Mouse (Mus musculus) hindbrain, embryonic 11.5 days (tissue): ENCODE results near the gene Gm28230. TPM values are rescaled to one million over a fixed set of nuclear protein-coding genes. Genes with fewer than 3 reads are reported as not detected.

ENCODE experiments used
- ATAC-seq: fragments of 200-750 bp; cut with Nextera tagmentation; 2 replicates; pipeline ENCODE4 v1.8.0; 2017; ENCODE audit warnings: mild to moderate bottlenecking, moderate TSS enrichment, moderate library complexity; ENCODE audit not compliant: low FRiP score
- DNase-seq: peaks from one replicate; pipeline ENCODE4 v3.0.0-alpha.2; 2015; ENCODE audit warnings: low spot score
- H3K27ac ChIP-seq: fragments of 300-500 bp; sonication (generic); 2 replicates; pipeline ENCODE4 v1.5.1; 2014; ENCODE audit warnings: mild to moderate bottlenecking, low read depth, low read length
- H3K27me3 ChIP-seq: fragments of 300-500 bp; sonication (generic); 2 replicates; pipeline ENCODE4 v1.6.1; 2014; ENCODE audit warnings: mild to moderate bottlenecking, low read length, moderate library complexity, mixed read lengths; ENCODE audit not compliant: control insufficient read depth, insufficient read depth
- H3K36me3 ChIP-seq: fragments of 300-500 bp; sonication (generic); 2 replicates; pipeline ENCODE4 v1.6.1; 2014; ENCODE audit warnings: mild to moderate bottlenecking, low read length, moderate library complexity, mixed read lengths; ENCODE audit not compliant: control insufficient read depth, insufficient read depth
- H3K4me1 ChIP-seq: fragments of 300-500 bp; sonication (generic); replicated peaks from 2 replicates; pipeline ENCODE4 v1.6.1; 2014; ENCODE audit warnings: low read length, mixed read lengths; ENCODE audit not compliant: control insufficient read depth, insufficient read depth
- H3K4me2 ChIP-seq: fragments of 300-500 bp; sonication (generic); replicated peaks from 2 replicates; pipeline ENCODE4 v1.6.1; 2014; ENCODE audit warnings: mild to moderate bottlenecking, low read depth, low read length
- H3K4me3 ChIP-seq: fragments of 300-500 bp; sonication (generic); 2 replicates; pipeline ENCODE4 v1.5.1; 2014; ENCODE audit warnings: low read depth, low read length
- H3K9ac ChIP-seq: fragments of 300-500 bp; sonication (generic); 2 replicates; pipeline ENCODE4 v1.6.1; 2014; ENCODE audit warnings: low read depth, low read length
- H3K9me3 ChIP-seq: fragments of 300-500 bp; sonication (generic); 2 replicates; pipeline ENCODE4 v1.6.1; 2016; ENCODE audit warnings: low read length; ENCODE audit not compliant: control insufficient read depth
- WGBS: fragments of 180-500 bp; shearing (Covaris S2); extraction: QIAGEN DNeasy Blood & Tissue Kit; methylation state at CpG from one replicate; pipeline ENCODE4 v1.1.7; 2014; 5-methylcytosine and 5-hydroxymethylcytosine counted together
- polyA plus RNA-seq: library from polyadenylated mRNA; unstranded; fragments of >200 nt; fragmentation: Nextera tagmentation; extraction: Ambion mirVana; gene quantifications from 2 replicates; pipeline ENCODE4 v1.2.1, GENCODE M21; 2014

Gm28230 gene
- polyA plus RNA-seq, 1 experiment from 2014 or later: 0.73 TPM

DNA sequence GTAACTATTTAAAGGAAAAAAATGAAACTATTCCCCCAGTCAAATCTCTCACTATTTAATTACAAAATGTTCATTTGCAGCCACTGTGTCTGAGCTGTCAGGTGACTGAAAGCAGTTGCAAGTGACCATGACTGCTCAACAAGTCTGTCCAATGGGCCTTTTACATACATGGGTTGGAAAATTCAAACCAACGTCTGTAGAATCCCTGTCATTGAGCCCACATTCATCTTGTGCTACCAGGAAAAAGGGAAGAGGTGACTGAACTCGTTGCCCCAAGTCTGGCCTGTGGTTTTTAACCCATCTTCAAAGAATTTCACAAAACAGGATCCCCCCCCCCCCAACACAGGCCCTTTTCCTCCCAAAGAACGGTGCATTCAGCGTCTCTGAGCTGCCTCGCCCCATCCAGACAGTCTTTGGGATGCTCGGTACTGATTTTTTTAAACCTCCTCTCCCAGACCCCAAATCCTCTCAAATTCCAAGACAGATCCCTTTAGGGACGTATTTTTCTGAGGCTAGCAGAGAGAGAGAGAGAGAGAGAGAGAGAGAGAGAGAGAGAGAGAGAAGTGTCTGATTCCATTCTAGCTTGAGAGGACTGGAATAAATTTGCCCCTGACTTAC lies 30.6 kb upstream of the Gm28230 start:
- Histone ChIP-seq H3K9ac (no peak overlapping the region), H3K4me1 (peaks cover 10% of the 10 kb centered on the region), H3K27ac (no peak overlapping the region), H3K4me2 (no peak overlapping the region), H3K9me3 (no peaks in the 10 kb centered on the region), H3K36me3 (no peaks in the 10 kb centered on the region), H3K4me3 (no peak overlapping the region), H3K27me3 (peaks cover 100% of the 10 kb centered on the region)
- 5% methylated on average over 7 of the region's 7 CpGs for WGBS
- ATAC-seq (no peak), DNase-seq (no peak)

DNA sequence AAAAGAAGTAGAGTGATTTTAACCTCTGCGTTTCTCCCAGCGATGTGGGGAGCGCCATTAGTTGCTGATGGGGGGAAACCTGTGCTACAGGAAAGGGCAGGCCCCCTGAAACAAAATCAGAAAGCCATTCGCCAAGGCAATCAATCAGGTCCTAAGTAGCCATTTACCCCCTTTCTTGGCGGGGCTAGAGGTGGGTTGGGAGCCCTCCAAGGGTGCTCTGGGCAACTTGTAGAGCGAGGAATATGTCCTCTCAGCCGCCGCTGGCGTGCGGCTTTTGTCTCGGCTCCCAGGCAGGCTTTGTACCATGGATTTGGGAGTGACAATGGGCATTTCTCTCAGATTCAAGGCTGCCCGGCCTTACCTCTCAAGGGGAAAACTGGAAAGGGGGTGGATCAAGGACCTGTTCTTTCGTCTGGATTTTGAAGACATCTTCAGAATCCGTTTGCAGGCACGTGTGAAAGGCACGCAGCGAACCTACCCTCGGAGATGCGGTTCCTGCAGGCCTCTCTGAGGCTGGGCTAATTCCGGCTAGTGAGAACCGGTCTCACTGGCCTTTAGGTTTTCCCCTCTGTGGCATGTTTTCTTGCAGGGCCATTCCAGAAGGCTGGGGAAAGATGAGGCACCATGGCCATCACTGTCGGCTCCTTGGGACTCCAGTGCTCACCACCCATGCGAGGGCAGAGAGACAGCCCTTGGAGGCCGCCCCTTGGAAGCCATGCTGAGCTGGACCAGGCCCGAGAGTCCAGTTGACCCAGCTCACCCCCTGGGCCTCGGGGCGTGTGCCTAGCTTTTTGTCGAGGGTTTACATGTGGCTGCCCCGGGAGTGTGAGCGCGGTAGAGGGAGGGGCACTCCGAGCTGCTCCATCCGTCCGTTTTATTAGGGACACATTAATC lies 29.8 kb upstream of the Gm28230 start:
- no peak overlapping the region for H3K27ac ChIP-seq
- no peak overlapping the region for H3K4me3 ChIP-seq
- H3K4me2 ChIP-seq: no peak overlapping the region
- H3K36me3 ChIP-seq: no peaks in the 10 kb centered on the region
- no peak overlapping the region for H3K9ac ChIP-seq
- H3K4me1 ChIP-seq: peaks cover 10% of the 10 kb centered on the region
- no peak for ATAC-seq
- 2% methylated on average over 34 of the region's 34 CpGs for WGBS
- peaks cover 98% of the 10 kb centered on the region for H3K27me3 ChIP-seq
- no peak for DNase-seq
- H3K9me3 ChIP-seq: no peaks in the 10 kb centered on the region

DNA sequence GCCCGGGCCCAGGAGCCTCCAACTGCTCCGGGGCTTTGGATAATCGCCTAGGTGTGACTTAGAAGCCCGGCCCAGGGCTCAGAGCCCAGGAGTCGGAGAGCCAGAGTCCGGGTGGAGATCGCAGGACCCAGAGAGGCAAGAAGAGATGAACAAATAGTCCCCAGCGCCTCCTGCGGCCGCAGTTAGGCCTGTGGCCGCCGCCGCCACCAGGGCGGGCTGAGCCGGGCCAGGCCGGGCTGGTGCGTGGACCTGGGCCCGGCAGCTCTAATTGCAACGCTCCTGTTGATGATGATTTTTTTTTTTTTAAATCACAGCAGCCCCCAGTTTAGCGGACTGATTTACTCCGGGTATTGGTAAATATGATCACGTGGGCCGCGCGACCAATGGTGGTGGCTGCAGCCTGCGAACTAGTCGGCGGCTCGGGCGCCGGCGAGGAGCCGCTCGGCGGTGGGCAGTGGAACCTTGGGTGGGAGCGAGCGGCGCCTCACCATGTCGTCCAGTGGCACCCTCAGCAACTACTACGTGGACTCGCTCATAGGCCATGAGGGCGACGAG lies 28.9 kb upstream of the Gm28230 start, which contains the start of gene Hoxd9:
Gene Hoxd9 (plus strand): TSS at position 161 of the 555 bp plus-strand sequence.
- ATAC-seq (peak; percentile 70), DNase-seq (no peak)

DNA sequence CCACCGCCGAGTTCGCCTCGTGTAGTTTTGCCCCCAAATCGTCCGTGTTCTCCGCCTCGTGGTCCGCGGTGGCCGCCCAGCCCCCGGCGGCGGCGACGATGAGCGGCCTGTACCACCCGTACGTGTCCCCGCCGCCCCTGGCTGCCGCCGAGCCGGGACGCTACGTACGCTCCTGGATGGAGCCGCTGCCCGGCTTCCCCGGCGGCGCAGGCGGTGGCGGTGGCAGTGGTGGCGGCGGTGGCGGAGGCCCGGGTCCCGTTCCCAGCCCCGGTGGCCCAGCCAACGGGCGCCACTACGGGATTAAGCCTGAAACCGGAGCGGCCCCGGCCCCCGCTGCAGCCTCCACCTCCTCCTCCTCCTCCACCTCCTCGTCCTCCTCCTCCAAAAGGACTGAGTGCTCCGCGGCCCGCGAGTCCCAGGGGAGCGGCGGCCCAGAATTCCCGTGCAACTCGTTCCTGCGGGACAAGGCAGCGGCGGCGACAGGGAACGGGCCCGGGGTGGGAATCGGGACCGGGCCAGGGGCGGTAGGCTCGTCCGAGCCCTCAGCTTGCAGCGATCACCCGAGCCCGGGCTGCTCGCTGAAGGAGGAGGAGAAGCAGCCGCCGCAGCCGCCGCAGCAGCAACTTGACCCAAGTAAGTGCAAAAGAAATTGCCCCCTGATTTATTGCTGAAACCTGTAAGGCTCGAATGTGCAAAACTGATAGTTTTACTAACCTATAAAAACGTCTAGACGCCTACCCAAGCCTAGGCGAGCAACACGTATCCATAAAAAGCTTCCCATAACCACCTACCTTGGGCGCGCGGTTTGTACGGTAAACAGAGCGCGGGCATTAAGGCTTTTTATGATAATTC lies 28.1 kb upstream of the Gm28230 start:
- Histone ChIP-seq H3K9ac (no peak overlapping the region), H3K36me3 (no peaks in the 10 kb centered on the region), H3K27ac (no peak overlapping the region), H3K4me3 (peak overlapping the region; percentile 30), H3K9me3 (no peaks in the 10 kb centered on the region), H3K4me1 (peaks cover 7% of the 10 kb centered on the region), H3K27me3 (peaks cover 92% of the 10 kb centered on the region), H3K4me2 (peak overlapping the region; percentile 39)
- under 1% methylated on average over 80 of the region's 86 CpGs for WGBS
- ATAC-seq (peak; percentile 68), DNase-seq (no peak)

More for the DNA sequence above, 28.9 kb upstream of the Gm28230 start, which contains the start of gene Hoxd9:
- peaks cover 7% of the 10 kb centered on the region for H3K4me1 ChIP-seq
- H3K4me2 ChIP-seq: peak within 1 kb of the TSS; percentile 39
- H3K36me3 ChIP-seq: no peaks in the 10 kb centered on the region
- peaks cover 93% of the 10 kb centered on the region for H3K27me3 ChIP-seq
- peak within 1 kb of the TSS; percentile 30 for H3K4me3 ChIP-seq
- no peak within 1 kb of the TSS for H3K27ac ChIP-seq
- no peaks in the 10 kb centered on the region for H3K9me3 ChIP-seq
- H3K9ac ChIP-seq: no peak within 1 kb of the TSS
- WGBS: under 1% methylated on average over 41 of the region's 43 CpGs

DNA sequence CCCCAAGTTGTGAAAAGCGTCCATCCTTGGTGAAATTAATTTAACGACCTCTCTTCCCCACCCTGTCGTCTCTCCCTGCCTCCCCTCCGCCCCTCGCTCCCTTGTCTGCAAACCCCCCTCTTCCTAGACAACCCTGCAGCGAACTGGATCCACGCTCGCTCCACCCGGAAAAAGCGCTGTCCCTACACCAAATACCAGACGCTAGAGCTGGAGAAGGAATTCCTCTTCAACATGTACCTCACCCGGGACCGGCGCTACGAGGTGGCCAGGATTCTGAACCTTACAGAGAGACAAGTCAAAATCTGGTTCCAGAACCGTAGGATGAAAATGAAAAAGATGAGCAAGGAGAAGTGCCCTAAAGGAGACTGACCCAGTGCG lies 27.5 kb upstream of the Gm28230 start:
- peaks cover 92% of the 10 kb centered on the region for H3K27me3 ChIP-seq
- H3K4me3 ChIP-seq: no peak overlapping the region
- H3K9me3 ChIP-seq: no peaks in the 10 kb centered on the region
- H3K36me3 ChIP-seq: no peaks in the 10 kb centered on the region
- H3K27ac ChIP-seq: no peak overlapping the region
- DNase-seq (no peak), ATAC-seq (no peak)
- peaks cover 7% of the 10 kb centered on the region for H3K4me1 ChIP-seq
- 2% methylated on average over 17 of the region's 17 CpGs for WGBS
- no peak overlapping the region for H3K9ac ChIP-seq
- H3K4me2 ChIP-seq: no peak overlapping the region

DNA sequence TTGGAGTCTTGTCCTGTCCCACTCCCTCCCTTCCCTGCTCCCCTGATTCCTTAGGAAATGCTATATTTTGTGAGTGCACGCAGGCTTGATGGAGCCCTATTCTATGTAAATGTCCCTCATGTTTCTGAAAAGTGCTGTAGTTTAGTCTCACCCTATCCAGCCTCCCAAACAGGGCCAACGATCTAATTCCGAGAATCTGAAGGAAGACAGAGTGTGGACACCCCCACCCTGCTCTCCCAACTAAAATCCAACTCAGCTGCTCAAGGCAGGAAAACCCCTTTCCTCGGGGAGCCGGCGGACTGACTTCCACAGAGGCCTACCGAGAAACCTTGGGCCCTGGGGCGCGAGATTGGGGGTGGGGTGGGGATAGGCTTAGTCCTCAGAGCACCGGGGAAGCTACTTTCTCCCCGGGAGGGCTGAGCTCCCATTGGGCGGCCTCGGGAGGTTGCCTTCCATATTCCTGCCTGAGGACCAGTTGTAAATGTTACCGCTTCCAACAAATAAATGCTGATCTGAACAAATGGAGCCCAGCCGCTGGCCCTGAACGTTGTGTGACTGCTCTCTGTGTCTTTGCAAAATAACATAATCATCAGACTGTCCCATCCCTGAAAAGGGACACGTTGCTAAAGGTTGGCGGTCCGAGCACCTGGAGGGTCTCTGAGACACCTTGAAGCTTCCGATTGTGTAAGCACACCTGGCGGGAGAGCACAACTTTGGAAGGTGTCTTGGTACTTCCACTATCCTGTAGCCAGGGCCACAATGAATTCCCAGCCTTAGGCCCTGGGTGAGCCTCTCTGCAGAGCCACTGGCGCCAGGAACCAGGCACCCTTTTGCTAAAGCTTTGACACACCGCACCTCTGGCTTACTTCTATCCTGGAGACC lies 26.6 kb upstream of the Gm28230 start:
- H3K4me3 ChIP-seq: no peak overlapping the region
- no peak overlapping the region for H3K4me2 ChIP-seq
- peaks cover 92% of the 10 kb centered on the region for H3K27me3 ChIP-seq
- no peak overlapping the region for H3K9ac ChIP-seq
- WGBS: 2% methylated on average over 23 of the region's 23 CpGs
- H3K27ac ChIP-seq: no peak overlapping the region
- H3K9me3 ChIP-seq: no peaks in the 10 kb centered on the region
- H3K4me1 ChIP-seq: peaks cover 7% of the 10 kb centered on the region
- ATAC-seq (no peak), DNase-seq (no peak)
- H3K36me3 ChIP-seq: no peaks in the 10 kb centered on the region

DNA sequence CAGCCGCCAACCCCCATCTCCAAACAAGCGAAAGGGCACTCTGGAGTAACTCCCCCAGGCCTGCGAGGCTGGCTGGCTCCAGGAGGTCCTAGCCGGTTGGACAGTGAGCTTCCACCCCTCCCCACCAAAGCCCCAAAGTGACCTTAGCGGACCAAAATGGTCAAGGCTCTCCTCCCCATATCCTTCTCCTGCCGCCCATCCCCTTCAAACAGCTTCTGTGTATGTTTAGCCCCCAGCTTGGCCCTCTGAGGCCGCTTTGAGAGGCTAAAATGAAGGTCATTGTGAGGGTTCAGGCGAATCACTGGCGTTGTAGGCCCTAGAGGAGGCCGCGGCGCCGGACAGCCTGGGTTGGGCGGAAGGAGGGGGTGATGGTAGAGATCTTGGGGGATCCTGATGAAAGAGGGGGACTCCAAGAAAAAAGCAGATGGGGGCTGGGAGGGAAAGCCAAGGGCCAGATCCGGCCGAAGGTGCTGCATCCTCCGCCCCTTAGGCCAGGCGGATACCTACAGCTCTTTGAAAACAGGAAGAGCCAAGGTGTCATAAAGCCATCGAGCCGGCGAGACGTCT lies 25.9 kb upstream of the Gm28230 start:
- Histone ChIP-seq H3K4me2 (no peak overlapping the region), H3K9ac (no peak overlapping the region), H3K4me1 (peaks cover 10% of the 10 kb centered on the region), H3K9me3 (no peaks in the 10 kb centered on the region), H3K27me3 (peaks cover 92% of the 10 kb centered on the region), H3K36me3 (no peaks in the 10 kb centered on the region), H3K4me3 (no peak overlapping the region), H3K27ac (no peak overlapping the region)
- WGBS: 2% methylated on average over 22 of the region's 22 CpGs
- no peak for ATAC-seq
- DNase-seq: no peak
